Mouse (Mus musculus): Measurements from ENCODE around the gene Sec31a.

- peak; percentile 13; the same call in 1 of the 2 replicates for TF ChIP-seq CTCF (IDR thresholded peaks at IDR 0.05; ENCODE audit: low read depth)
- TF ChIP-seq EP300 (IDR thresholded peaks at IDR 0.05; ENCODE audit: low read depth) = no peak
Measured at GRCm38 (mm10) chr5:100415761-100416590, at the start of gene Sec31a.

Measured in liver, postnatal 0 days (tissue).